Mouse (Mus musculus): Measurements from ENCODE around the gene Cntrob.

Cntrob gene

DNA sequence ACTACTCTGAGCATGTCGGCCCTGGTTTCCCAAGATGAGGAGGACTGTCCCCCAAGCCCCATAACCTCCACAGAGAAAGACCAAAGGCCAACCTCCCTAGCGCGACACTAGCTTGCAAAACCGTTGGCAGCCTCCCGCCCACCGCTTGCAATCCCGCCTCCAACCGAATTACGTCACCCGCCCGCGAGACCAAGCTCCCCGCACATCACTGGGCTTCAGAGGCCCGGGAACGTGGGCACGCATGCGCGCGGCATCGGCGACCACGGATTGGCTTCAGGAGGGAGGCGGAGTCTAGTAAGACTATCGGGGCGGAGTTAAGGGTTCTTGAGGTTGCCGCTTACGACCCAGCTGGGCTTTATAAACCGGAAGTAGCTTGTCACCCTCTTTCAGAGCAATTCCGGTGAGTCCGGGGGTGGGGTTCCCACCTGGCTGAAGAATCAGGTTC, at the start of gene Cntrob, which contains the start of gene Trappc1:
Gene Cntrob, minus strand, starts transcription at position 109 of the 445 bp plus-strand sequence.
Gene Trappc1, plus strand, starts transcription at position 314 of the 445 bp plus-strand sequence.
- peak; percentile 99 for DNase-seq

DNA sequence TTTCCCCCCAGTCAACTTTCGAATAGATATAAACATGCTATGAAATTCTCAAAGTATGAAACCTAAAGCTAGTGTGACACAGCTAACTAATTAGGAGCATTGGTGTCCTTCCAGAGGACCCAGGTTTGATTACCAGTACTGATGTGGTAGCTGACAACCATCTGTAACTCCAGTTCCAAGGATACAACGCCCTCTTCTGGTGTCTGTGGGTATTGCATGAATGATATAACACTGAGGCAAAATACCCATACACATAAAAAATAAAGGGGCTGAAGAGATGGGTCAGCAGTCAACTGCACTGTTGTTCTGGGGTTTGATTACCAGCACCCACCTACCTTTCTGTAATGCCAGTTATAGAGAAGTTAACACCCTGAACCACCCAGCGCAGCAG, 49.2 kb upstream of the Cntrob start:
- no peak for DNase-seq

DNA sequence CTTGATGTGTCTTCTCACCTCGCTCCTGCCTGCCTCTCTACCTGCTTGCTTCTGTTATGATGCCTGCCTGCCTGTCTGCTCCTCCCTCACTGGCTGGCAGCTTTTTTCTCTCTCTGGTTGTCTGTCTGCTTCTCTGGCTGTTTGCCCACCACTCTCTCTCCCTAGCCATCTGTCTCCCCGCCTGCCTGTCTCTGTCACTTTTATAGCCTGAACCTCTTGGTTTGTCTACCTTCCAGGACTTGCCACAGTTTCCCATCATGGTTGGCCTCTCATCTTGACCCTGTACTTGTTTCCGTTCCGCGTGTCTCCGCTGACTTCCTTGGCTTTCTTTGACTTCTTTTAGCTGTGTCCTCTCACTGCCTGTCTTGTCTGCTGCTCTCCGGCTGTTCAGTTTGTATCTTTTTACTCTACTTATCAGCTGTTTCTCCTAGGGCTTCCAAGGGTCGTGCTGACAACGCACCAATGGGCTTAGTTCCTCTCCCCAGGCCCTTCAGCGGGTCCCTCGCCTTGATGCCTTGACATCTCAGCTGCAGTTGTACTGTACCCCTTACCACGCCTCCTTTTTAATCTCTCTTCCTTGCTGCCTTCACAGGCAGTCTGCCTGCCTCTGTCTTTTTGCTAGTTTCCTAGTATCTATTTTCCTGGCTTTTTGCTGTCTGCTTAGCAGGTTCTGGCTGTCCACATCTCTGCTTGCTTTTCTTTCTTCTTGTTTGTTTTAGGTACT, 48.6 kb upstream of the Cntrob start:
- DNase-seq, result peak; percentile 47

DNA sequence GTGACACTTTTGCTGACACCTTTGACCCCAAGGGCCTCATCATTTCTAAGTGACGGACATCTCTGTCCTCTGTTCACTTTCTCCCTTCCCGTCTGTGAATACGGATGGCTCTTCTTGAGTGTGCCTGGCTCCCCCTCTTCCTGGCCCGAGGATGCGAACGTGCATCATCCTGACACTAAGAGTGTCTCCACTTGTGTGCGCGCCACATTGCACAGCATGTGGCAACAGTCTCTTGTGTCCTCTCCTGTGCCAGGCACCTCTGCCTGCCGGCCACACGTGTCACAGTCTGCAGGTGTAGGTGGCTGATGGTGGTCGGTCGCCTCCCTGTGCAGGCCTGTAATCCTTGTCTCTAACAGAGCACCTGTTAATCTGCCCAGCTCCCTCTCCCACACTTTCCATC, 48.0 kb upstream of the Cntrob start:
- DNase-seq, result no peak

DNA sequence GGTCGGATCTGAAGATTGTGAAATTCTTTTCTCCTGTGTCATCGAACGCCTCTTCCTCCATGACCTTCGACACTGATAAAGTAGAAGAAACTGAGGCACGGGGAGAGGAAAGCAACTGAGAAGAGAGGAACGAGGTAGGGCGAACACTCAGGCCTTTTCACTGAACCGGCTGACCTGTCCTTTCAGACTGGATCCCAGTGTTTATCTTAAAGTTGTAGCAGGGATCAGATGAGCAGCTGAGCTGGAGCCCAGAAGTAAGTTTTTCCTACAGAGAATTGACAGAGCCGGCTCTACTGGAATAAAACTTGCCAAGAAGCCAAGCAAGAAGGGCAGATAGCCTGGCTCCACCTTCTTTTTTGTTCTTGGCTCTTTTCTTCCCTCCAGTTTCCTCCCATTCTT, 47.2 kb upstream of the Cntrob start:
- no peak for DNase-seq

DNA sequence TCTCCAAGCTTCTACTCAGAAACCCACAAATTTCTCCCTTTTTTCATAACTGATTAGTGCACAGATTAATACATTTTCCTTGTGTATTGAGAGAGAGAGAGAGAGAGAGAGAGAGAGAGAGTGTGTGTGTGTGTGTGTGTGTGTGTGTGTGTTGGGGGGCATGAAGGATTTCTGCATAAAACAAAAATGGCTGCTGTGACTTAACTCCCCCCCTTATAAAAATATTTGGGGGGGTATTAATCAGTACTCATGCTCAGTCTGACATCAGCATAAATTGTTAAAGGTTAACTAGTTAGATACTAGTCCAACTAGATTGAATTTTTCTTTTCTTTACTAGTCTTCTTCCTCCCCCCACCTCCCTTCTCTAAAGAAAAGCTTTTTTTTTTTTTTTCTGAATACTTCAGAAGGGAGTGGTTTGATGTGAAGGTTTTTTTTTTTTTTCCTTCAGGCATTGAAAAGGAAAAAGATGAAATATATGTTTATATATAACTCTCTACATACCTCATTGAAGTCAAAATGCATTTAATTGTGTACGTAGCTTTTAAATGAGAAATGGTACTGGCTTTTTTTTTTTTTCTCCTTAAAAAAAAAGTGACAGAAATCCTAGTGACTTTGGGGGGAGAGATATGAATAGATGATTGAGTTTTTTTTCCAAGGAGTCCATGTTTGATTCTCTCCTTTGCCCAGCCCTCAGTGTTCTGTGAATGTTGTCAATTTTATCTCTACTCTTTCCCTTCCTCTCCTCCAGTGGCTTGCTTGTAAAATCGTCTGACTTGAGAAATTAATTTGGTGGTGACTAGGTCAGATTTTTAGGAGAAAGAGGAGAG, 46.6 kb upstream of the Cntrob start:
- no peak for DNase-seq

DNA sequence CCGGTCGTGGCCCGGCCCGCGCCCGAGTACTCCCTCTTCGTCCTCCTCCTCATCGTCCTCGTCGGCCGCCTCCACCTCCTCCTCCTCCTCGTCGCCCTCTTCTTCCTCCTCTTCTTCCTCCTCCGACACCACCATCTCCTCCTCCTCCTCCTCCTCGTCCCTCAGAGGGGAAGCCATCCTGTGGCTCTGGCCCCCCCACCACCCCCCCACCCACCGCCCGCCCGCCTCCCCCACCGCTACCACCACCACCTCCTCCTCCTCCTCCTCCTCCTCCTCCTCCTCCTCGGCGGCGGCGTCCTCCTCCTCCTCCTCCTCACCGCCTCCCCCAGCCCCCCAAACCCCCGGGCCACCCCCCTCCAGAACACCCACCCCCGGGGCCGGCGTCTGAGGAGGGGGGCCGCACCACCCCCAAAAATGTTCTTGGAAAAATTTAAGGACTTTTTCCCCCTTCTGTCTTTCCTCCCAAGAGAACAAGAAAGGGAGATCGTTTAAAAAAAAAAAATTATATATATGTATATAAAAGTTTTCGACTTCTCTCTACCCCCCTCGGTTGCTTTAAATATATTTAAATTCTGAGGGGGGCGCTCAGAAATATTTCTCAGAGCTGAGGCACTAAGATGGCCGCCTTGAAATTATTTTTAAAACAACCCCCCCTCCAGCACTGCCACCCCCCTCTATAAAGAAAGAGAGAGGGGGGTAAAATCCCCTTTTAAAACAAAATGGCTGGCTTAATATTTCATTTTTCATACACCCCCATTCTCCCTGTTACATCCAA, 45.8 kb upstream of the Cntrob start, which contains the start of gene Chd3:
Gene Chd3, minus strand, starts transcription at position 192 of the 775 bp plus-strand sequence.
- peak; percentile 19 for DNase-seq

DNA sequence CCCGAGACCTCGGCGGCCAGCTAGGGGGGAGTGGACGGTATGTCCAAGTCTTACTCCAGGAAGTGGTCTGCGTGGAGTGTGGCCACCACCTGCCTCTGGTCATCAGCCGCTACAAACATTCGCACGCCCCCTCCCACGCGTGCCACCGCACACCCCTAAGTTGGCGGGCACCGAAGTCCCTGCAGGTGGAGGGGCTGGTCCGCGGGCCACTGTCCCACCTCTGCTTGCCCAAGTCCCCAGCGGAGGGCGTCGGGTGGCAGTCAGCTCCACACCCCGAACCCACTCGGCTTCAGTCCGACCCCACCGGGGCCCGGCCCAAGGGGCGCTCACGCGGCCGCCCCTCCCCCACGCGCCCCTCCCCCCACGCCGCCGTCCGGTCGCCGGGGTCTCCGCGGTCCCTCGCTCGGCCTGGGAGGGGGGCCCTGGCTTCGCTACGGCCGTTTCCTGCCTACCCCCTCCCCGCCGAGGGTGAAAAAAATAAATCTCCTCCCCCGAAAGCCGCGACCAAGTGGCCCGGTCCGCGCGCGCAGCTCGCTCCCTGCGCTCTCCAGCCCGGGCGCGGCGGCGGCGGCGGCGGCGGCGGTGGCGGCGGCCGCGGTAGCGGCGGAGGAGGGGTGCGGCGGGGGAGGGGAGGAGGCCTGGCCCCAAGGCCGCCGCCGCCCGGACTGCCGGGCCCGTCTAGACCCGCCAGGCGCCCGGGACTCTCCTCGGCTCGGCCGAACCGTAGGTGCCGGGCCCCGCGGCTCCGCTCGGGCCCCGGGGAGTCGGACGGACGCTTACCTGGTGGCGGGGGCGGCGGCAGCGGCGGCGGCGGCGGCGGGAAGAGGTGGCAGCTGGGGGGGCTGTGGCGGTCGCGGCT, 45.0 kb upstream of the Cntrob start:
- peak; percentile 74 for DNase-seq

DNA sequence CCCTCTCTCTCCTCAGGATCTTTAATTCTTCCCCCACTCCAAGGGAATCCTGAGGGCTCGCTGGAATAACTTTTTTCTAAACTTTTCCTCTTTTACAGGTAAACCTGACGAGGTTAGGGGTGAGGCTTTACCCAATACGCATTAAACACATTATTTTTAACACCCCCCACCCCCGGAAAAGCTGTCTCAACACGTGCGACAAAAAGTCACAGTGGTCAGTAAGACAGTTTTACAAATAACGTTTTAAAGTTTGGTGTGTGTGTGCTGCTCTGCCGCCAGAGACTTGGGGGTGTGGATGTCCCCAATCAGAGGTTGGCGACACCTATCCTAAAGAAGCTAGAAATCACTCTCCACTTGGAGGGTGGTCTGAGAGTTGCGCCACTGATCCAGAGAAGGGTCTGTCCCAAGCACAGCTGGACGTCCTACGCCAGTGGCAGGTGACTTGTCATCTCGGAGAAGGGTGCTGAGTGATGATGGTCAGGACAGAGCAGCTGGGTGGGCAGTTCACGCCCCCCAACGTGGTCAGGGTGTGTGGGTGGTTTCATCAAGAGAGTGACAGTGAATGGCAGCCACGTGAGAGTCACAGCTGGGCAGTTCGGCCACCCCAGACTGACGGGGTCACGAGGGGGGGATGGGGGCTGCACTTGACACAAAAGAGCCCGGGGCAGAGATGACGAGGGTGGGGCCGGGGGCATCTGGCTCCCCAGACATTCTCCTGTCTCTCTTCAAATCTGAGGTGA, 44.2 kb upstream of the Cntrob start:
- DNase-seq, result no peak

DNA sequence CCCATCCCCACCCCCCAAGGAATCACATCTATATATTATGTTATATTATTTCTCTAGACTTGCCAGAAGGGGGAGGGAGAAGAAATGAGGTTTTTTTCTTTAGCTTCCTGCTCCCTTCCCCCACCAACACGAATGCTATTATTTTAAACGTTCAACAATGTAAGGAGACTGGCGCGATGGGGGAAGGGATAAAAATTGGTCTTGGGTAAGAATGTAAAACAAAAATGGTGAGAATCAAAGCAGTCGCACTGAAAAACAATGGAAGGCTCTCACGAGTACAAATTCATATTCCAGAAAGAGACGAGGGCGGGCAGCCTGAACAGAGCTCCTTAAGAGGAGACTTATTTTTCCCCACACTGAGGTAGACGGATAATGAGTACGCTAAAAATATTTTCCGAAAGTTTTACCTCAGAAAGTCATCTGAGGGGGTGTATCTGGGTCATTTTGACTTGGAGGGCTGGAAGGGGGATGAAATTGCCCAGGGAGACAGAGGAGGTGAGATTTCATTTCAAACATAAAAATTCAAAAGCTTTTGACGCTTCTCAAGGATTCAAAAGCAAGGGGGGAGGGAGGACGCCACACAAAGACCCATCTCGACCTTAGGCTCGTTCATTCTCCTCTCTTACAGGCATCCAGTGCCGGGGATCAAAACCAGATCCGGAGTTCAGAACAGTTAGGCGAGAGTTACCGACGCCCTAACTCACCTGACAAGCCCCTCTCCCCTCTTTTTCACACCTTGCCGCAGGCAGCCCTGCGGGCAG, 43.5 kb upstream of the Cntrob start:
- peak; percentile 30 for DNase-seq

DNA sequence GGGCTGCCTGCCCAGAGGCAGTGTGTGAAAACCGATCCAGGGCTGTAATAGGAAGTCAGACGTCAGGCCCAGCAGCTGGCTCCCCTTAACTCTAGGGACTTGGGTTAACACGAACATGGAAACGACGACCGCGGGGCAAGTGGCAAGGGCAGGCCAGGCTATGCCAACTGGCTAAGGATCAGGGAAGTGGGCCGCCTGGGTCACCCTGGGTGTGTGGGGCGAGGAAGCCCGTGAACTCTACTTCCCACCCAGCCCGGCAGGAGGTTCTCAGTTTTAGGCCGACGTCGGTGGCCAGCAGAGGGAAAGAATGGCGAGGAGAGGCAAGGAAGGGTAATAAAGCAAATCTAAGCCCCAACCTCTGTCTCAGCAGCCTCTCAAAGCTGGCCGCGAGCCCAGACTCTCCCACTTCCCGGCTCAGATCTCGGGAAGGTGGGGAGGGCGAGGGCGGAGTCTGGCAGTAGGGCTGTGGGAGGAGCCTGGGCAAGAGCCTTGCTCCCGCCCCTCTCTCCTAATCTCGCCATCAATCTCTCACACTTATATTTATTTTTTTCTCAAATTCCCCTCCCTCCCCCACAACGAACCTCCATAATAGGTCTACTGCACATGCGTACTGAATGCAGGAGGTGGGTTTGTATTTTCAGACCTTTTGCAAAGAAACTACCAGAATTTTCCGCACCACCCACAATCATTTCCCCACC, 42.7 kb upstream of the Cntrob start:
- peak; percentile 99 for DNase-seq

DNA sequence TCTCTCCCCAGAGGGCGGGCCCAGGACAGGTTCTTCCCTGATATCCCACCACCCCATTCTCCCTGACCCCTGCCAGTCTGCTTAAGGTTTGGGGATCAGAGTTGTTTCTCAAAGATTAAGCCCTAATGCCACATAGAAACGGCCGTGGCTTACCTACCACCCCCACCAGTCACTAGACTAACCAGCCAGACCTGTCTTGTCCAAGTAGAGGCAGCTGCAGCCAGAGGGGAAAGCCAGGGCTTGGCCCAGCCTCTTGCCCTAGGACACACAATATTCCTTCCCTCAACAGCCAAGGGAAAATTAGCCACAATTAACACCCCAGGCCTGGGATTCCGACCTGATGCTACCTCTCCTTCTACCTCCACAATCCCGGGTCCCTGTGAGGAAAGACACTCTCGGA, 42.1 kb upstream of the Cntrob start:
- DNase-seq, result no peak

DNA sequence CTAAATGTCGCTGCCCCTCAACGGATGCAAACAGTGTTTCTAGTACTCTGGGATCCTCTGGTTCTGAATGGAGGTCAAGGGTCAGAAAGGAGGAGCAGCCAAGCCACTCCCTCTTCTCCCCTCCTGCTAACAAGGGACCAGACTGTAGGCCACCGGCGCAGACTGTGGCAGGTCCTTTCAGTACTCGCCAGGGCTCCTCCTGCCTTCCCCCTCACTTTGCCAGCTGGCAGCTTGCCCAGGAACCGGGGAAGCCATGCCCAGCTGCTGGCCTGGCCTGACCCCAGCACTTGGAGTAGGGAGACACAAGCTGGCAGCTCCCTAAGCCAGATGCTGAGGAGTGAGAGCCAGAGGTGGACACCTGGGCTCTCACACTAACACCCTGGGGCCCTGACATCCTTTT, 41.3 kb upstream of the Cntrob start:
- peak; percentile 96 for DNase-seq

DNA sequence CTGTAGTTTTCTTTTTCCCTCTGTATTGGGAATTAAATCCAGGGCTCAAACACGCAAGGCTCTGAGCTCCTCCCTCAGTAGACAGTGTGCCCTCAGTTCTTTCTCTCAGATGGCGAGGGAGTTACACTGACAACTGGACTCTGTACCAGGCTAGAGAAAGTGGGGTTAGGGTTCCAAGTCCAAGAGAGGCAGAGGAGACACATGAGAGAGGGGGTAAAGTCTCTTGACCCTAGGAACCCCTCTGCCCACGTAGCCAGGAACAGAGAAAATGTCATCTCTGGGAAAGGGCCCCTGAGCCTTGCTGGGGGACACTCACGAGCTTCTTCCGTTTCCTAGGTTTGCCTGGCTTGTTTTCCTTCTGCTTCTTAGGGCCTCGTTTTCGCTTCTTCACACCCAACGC, 40.8 kb upstream of the Cntrob start:
- DNase-seq, result peak; percentile 65

DNA sequence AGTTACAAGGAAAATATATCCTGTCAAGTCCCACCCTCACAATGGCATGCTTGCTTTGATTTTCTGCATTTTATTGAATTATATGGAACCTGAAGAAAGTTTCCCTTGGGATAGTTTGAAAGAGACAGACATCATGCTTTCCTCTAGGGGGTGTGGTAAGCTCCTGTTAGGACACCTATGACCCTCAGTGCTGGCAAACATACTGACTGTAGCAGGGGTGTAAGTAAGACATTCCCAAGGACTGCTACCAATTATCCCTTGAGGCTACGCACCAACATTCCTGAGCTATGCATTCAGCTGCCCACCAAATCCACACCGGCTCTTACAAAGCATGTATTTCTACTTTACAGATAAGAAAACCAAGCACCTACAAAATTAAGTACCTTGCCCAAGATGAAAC, 38.9 kb upstream of the Cntrob start:
- peak; percentile 27 for DNase-seq

DNA sequence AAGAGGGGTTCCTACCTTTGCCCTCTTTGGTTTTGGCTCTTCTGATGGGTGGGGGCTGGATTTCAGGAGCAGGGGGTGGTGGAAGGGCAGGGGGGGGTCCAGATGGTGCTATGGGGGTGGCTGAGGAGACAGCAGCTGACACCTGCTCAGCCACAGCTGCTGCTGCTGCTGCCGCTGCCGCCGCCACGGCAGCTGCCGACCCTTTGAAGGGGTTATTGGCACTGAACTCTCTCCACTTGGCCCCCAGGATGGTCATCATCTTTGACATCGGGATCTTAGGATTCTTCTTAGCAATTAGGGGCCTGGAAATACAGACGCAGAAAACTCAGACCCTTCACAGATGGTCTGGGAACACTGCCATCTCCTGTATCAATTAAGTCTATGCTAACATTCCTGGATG, 38.4 kb upstream of the Cntrob start:
- DNase-seq, result no peak

DNA sequence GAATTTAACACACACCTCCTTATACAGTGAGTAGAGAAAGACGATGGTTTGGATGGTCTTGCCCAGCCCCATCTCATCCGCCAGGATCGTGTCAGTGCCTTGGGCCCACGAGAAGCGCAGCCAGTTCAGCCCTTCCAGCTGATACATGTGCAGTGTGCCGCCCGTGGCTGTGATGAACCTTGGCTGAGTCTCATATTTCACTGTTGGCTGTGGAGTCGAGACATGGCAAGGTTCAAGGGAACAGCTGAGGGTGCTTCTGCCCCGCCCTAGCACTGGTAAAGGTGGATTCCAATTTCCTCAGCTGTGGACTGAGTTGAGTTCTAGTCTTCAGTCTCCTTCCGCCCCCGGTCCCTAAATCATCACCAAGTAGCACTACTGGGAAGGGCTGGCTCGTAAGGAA, 34.1 kb upstream of the Cntrob start:
- no peak for DNase-seq

DNA sequence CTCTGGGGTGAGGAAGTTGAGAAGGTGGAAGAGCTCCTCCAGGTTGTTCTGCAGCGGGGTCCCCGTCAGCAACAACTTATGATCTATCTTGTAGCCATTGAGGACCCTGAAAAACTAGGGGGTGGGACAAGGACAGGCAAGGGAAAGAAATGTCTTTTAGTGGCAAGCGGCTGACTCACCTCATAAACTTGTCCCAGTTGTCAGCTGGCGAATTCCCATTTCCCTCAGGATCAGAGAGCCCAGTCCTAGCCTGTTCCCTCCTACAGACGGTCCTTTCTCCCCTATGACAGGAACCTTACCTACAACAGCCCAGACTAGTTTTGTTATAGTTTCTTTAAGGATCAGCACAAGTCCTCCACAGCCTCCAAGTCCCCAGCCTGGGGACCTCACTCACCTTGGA, 33.0 kb upstream of the Cntrob start:
- DNase-seq, result no peak

DNA sequence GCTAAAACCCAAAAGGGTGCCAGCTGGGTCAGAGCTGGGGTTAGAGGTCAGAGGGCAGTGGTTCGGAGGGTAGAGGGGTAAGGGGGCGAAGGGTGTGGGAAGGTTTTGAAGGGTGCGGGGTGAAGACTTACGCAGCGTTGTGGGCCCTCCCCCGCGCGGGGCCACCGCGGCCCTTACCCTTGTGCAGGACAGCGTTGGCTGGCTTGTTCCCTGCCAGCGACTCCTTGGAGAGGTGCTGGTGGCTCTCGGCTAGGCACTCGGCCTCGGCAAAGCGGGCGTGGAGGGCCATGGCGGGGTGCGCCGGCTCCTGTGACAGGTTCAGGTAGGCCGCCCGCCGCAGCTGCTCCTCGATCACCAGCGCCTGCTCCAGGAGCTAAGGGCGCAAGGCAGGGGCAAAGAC, 22.9 kb upstream of the Cntrob start:
- no peak for DNase-seq

Measured in kidney, postnatal 14 days (tissue).